Mouse (Mus musculus): ENCODE results near the gene Ube2m.

The Ube2m gene

GRCm38 (mm10) chr7:12998053-12998452, 40.0 kb downstream of the Ube2m start, which contains the start of gene Slc27a5:
TSS of gene Slc27a5 (minus strand) at chr7:12998192.
- no peak for DNase-seq

DNA sequence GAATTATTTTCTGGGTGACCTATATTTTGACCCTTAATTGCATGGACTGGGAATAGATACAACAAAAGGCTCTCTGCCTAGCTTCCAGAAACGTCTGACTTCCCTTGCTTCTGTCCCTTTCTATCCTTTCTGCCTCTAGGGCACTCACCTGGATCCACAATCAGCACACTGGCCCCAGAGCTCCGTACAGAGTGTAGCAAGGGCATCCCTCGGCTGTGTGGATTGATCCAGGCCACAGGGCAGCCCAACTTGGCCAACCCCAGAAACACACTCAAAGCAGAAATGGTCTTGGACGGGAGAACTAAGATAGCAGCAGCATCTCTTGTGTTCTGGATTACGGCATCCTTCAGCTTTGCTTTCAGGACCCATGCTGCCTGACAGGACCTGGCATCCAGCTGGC, 40.8 kb downstream of the Ube2m start:
- DNase-seq, result no peak

DNA sequence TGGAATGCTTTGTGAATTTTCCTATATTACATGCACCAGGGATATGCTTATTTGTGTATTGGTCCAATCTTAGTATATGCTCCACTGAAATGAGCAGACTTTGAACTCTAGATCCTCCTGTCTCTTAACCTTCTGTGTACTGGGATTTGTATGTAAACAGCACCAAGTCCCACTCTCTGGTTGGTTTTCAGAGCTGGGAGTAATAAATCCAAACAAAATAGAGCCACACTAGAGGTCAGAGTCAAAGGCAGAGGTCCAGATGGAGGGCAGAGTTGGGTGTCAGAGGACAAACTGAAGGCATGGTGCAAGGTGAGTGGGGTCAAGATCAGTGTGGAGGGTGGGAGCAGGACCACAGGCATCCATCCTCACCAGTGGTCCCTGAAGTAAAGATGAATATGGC, 42.2 kb downstream of the Ube2m start:
- DNase-seq, result no peak

DNA sequence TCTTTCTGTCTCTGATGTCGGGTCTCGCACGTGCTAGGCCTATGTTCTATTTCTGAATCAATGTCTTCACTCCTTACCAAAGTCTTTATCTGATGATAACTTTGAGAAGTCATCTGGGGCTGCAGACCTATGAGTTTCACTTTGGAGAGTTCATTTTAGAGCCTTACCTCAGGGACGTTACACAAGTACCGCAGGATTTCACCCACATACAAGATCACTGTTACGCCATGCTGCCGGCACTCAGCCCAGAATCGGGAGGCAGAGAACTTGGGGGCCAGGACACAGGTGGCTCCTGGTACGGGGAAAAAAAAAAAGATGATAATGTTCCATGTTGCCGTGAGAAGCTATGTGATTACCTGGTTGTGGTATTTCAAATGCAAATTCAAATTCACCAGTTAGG, 44.9 kb downstream of the Ube2m start:
- no peak for DNase-seq

DNA sequence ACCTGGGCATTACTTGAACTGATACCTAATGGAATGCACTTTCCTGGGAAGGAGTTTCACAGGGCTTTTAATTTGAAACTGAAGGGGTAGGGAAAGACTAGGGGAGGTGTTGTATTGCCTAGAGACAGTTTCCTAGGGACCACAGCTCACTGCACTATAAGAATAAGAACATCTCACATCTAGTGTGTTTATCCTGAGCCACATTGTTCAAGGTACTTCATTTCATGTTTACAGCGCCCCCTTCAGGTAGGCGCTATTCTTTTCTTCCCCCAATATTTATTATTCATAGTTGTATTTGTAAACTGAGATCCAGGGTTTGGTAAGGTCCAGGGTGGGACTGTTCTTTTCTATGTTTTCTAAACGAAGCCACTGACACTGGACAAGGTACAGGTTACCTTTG, 45.9 kb downstream of the Ube2m start:
- DNase-seq, result peak; percentile 27

DNA sequence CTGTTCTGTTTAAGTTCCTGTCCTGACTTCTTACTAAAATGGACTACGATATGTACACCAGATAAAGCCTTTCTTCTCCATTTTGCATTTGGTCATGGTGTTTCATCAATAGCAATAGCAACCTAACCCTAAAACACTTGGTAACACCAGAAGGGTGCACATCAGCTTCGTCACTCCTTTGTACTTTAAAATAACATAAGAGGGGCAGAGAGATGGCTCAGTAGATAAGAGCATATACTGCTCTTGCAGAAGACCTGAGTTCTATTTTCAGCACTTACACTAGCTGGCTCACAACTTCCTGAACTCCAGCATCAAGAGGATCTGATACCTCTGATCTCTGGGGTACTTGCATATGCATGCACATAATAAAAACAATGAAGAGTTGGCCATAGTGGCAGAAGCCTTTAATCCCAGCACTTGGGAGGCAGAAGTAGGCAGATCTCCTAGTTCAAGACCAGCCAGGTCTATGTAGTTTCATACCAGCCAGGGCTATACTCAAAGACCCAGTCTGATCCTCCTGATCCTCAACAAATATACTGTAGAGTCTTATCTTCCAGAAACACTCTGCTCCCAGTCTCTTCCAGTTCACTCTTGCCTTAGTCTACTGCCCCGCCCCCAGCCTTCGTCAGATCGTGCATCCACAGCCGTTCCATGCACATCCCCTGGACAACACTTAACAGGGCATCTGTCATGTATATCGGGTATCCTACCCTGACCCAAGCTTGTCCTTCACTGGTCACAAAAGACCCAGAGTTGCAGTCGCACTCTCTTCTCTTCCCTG, 50.5 kb downstream of the Ube2m start:
- no peak for DNase-seq

GRCm38 (mm10) chr7:12986906-12987305, 51.2 kb downstream of the Ube2m start:
- no peak for DNase-seq

DNA sequence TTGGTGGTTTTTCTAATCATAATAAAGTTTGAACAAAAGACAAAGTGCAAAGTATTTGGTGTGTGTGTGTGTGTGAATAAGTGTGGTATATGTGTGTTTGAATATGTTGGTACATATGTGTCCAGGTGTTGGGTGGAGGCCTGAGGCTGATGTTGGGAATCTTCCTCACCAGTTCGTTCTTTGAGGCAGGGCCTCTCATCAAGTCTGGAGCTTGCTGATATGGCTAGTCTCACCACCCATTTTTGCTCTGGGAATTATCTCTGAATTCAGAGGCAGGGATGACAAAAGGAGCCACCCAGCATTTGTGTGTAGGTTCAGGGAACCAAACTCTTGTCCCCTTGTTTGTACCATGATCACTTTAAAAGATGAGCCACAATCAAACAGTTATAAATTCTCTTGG, 52.4 kb downstream of the Ube2m start:
- DNase-seq, result no peak
